Mouse (Mus musculus) kidney, postnatal 0 days (tissue): ENCODE data around the gene Fam222a. TPM values are rescaled to one million over a fixed set of nuclear protein-coding genes. Genes with fewer than 3 reads are reported as not detected.

ENCODE experiments used
- ATAC-seq: fragments of 200-750 bp; cut with Nextera tagmentation; replicated peaks from 2 replicates; pipeline ENCODE4 v1.8.0; 2017; ENCODE audit warnings: low read depth, moderate number of reproducible peaks, moderate TSS enrichment, moderate library complexity; ENCODE audit not compliant: low FRiP score
- DNase-seq: peaks from one replicate; pipeline ENCODE4 v3.0.0-alpha.2; 2016; ENCODE audit warnings: low spot score
- H3K27ac ChIP-seq: fragments of 300-500 bp; sonication (generic); 2 replicates; pipeline ENCODE4 v1.5.1; 2014; ENCODE audit warnings: mild to moderate bottlenecking
- H3K27me3 ChIP-seq: fragments of 300-500 bp; sonication (generic); 2 replicates; pipeline ENCODE4 v1.6.1; 2014; ENCODE audit warnings: low read length, mixed read lengths; ENCODE audit not compliant: insufficient read depth
- H3K36me3 ChIP-seq: fragments of 300-500 bp; sonication (generic); 2 replicates; pipeline ENCODE4 v1.6.1; 2014; ENCODE audit warnings: low read length, mixed read lengths; ENCODE audit not compliant: insufficient read depth
- H3K4me1 ChIP-seq: fragments of 300-500 bp; sonication (generic); replicated peaks from 2 replicates; pipeline ENCODE4 v1.6.1; 2014; ENCODE audit warnings: antibody characterized with exemption, low read length, mixed read lengths; ENCODE audit not compliant: insufficient read depth
- H3K4me2 ChIP-seq: fragments of 300-500 bp; sonication (generic); 2 replicates; pipeline ENCODE4 v1.6.1; 2014; ENCODE audit warnings: mild to moderate bottlenecking, low read length, moderate library complexity, mixed read lengths
- H3K4me3 ChIP-seq: fragments of 300-500 bp; sonication (generic); replicated peaks from 2 replicates; pipeline ENCODE4 v1.5.1; 2014; ENCODE audit warnings: low read depth, low read length
- H3K9ac ChIP-seq: fragments of 300-500 bp; sonication (generic); 2 replicates; pipeline ENCODE4 v1.6.1; 2014; ENCODE audit warnings: low read depth, low read length
- H3K9me3 ChIP-seq: fragments of 300-500 bp; sonication (generic); replicated peaks from 2 replicates; pipeline ENCODE4 v1.6.1; 2016; ENCODE audit warnings: low read length, inconsistent platforms, mixed read lengths
- CTCF ChIP-seq: IDR thresholded peaks from 2 replicates; pipeline ENCODE4 v1.5.1; 2016; ENCODE audit warnings: antibody characterized with exemption, low read depth, mild to moderate bottlenecking, moderate library complexity
- WGBS: fragments of 180-500 bp; shearing (Covaris S2); extraction: QIAGEN DNeasy Blood & Tissue Kit; methylation state at CpG from one replicate; pipeline ENCODE4 v1.1.7; 2014; 5-methylcytosine and 5-hydroxymethylcytosine counted together
- polyA plus RNA-seq: library from polyadenylated mRNA; unstranded; fragments of >200 nt; fragmentation: Nextera tagmentation; extraction: Ambion mirVana; gene quantifications from 2 replicates; pipeline ENCODE4 v1.2.1, GENCODE M21; 2015

Gene Fam222a
- polyA plus RNA-seq: 5.0 and 5.8 TPM in 2 replicates

DNA sequence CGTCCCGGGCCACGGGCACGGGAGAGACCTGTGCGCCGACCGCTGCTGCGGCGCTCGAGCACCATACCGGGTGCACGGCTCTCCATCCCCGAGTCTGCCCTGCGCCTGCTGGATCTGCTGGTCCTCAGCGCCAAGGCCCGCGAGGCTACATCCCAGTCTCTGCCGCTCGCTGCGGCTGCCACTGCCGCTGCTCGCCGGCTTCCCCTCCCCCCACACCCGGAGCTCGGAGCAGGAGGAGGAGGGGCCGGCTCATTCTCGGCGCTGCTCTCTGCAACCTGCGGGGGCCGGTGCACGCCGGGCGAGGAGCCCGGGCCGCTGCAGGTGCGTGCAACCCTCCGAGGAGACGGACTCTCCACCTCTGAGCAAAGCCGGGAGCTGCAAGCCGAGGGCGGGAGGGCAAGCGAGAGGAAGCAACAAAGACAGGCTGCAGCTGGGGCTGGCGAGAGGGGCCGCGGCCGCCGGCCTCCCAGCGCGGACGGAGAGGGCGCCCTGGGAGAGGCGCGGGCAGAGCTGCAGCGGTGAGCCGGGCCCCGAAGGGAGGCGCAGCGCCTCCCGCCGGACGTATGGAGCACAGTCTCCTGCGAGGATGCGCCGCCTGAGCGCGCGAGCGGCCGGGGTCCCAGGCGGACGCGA is at the start of gene Fam222a:
Gene Fam222a (plus strand): TSS at position 452 of the 633 bp plus-strand sequence.
- peak within 1 kb of the TSS; percentile 96 for H3K4me2 ChIP-seq
- H3K27me3 ChIP-seq: no peaks in the 10 kb centered on the region
- ATAC-seq (peak; percentile 57), DNase-seq (peak; percentile 91)
- WGBS: under 1% methylated on average over 72 of the region's 72 CpGs
- peak; percentile 70 for TF ChIP-seq CTCF
- H3K4me3 ChIP-seq: peak within 1 kb of the TSS; percentile 71
- H3K4me1 ChIP-seq: peaks cover 31% of the 10 kb centered on the region
- peak within 1 kb of the TSS; percentile 63 for H3K9ac ChIP-seq
- H3K36me3 ChIP-seq: no peaks in the 10 kb centered on the region
- H3K27ac ChIP-seq: peak within 1 kb of the TSS; percentile 71
- H3K9me3 ChIP-seq: no peaks in the 10 kb centered on the region

- DNase-seq (no peak), ATAC-seq (no peak)
- Histone ChIP-seq H3K9me3 (no peaks in the 10 kb centered on the region), H3K9ac (no peak overlapping the region), H3K4me3 (no peak overlapping the region), H3K27ac (no peak overlapping the region), H3K27me3 (no peaks in the 10 kb centered on the region), H3K4me1 (no peaks in the 10 kb centered on the region), H3K36me3 (no peaks in the 10 kb centered on the region), H3K4me2 (no peak overlapping the region)
- TF ChIP-seq CTCF: no peak
- 63% methylated on average over 6 of the region's 6 CpGs for WGBS
These were observed 39.5 kb upstream of the Fam222a start for GRCm38 (mm10) chr5:114528355-114528754.

GRCm38 (mm10) chr5:114530337-114530736 is 37.5 kb upstream of the Fam222a start:
- WGBS: 48% methylated on average over 6 of the region's 6 CpGs
- Histone ChIP-seq H3K36me3 (no peaks in the 10 kb centered on the region), H3K27me3 (no peaks in the 10 kb centered on the region), H3K4me2 (no peak overlapping the region), H3K27ac (no peak overlapping the region), H3K9ac (no peak overlapping the region), H3K4me3 (no peak overlapping the region), H3K4me1 (no peaks in the 10 kb centered on the region), H3K9me3 (no peaks in the 10 kb centered on the region)
- no peak for DNase-seq
- no peak for ATAC-seq
- no peak for TF ChIP-seq CTCF

DNA sequence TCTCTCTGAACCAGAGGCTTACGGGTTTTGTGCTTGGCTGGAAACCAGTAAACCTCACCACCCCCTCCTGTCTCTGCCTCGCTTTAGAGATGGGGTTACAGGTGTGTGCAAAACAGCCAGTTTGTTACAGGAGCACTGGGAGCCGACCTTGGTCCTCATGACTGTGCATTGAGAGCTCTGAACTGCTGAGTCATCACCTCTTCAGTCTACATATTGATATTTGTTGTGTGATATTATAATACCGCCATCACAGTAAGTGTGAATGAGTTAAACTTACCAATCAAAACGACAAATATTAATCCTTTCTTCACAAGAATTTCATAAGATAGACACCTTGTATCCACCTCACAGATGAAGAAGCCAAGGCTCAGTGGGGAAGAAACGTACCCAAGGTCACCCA is 35.8 kb upstream of the Fam222a start:
- no peak for TF ChIP-seq CTCF
- Histone ChIP-seq H3K36me3 (no peaks in the 10 kb centered on the region), H3K4me3 (no peak overlapping the region), H3K9me3 (no peaks in the 10 kb centered on the region), H3K4me1 (no peaks in the 10 kb centered on the region), H3K4me2 (no peak overlapping the region), H3K27ac (no peak overlapping the region), H3K27me3 (no peaks in the 10 kb centered on the region; the same call in 1 of the 2 replicates), H3K9ac (no peak overlapping the region)
- DNase-seq: no peak
- ATAC-seq: no peak
- 78% methylated on average over 6 of the region's 6 CpGs for WGBS

DNA sequence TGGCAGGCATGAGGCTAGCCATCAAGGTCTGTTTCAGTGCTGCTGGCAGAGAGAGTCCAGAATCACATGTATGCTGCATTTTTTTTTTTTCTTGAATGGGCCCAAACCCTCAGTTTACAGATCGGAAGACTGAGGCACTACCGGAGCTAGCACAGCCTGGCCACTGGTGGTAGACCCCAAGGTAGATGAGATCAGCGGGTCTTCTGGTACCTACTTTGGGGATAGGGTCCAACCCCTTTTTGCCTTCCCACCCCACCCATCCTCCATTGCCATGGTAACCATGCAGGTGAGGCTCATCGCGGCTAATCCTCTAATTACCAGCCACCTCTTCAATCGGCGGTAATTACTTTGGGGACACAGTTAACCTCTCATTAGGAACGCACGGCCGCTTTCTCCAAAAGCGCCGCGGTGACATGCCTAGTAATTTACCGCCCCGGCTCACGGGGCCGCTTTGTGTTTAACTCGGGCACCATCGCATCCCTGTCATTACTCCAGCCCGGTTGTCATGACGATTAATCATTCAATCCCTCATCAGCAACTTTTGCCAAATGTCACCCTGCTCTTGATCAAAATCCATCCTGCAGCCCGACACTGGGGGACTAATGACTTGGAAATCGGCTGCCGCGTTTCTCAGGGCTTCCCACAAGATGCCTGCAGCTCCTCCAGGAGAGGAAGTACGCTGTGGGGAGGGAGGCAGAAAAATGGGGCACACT is 30.4 kb upstream of the Fam222a start:
- peak overlapping the region; percentile 31; the same call in 1 of the 2 replicates for H3K4me2 ChIP-seq
- no peaks in the 10 kb centered on the region for H3K9me3 ChIP-seq
- no peak overlapping the region for H3K27ac ChIP-seq
- no peak for ATAC-seq
- H3K4me3 ChIP-seq: no peak overlapping the region
- WGBS: 9% methylated on average over 26 of the region's 26 CpGs
- peak; percentile 13 for DNase-seq
- H3K27me3 ChIP-seq: no peaks in the 10 kb centered on the region; the same call in 1 of the 2 replicates
- no peak for TF ChIP-seq CTCF
- H3K9ac ChIP-seq: 0 out of 2 replicates have a peak overlapping the region, but pooled peaks have one; percentile 28
- no peaks in the 10 kb centered on the region for H3K36me3 ChIP-seq
- no peaks in the 10 kb centered on the region for H3K4me1 ChIP-seq

- DNase-seq (peak; percentile 59), ATAC-seq (peak; percentile 65)
- Histone ChIP-seq H3K27ac (no peak overlapping the region), H3K27me3 (no peaks in the 10 kb centered on the region; the same call in 1 of the 2 replicates), H3K9ac (no peak overlapping the region), H3K36me3 (no peaks in the 10 kb centered on the region), H3K4me1 (no peaks in the 10 kb centered on the region), H3K9me3 (no peaks in the 10 kb centered on the region), H3K4me2 (peak overlapping the region; percentile 31; the same call in 1 of the 2 replicates), H3K4me3 (no peak overlapping the region)
- no peak for TF ChIP-seq CTCF
- 16% methylated on average over 8 of the region's 8 CpGs for WGBS
These were observed 29.8 kb upstream of the Fam222a start for GRCm38 (mm10) chr5:114538021-114538405.
